Mouse (Mus musculus): Measurements from ENCODE around the gene Ccdc158. TPM values are rescaled to one million over a fixed set of nuclear protein-coding genes. Genes with fewer than 3 reads are reported as not detected.

Gene Ccdc158
- total RNA-seq (2021): under 1 TPM; 0.08 to 0.18 TPM
- long read RNA-seq, experiment 1: 0 reads
- long read RNA-seq, experiment 2: 0 reads

DNA sequence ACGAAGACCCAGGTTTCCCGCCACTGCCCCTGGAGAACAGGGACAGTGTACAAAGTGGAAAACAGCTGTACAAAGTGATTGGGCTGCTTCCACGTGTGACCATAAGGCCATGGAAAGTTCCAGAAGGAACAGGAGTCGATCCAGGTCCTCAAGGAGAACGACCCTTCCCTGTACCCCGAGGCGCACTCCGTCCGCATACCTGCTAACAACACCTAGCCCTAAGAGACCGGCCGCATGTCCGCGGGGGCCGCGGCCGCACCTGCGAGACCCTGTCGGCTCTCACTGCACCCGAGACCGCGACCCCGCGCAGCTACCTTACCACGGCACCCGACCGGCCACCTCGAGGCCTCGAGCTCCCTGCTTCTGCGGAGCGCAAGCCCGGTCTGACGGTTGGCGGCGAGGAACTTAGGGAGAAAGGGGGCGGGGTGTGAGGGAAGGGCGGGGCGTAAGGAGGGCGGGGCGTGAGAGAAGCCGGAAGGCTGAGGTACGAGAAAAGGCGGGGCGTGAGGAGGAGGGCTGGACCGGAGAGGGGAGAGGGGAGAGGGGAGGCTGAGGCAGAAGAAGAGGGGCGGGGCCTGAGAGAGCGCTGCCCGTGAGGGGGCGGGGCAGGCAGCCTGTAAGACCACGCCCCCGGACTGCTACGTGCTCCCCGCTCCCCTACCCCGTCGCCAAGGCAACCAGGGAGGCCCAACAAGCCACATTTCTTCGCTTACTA, at the start of gene Ccdc158:
TSS of gene Ccdc158 (minus strand) at position 413 of the 715 bp plus-strand sequence.
- peak; percentile 35 for DNase-seq
- intact Hi-C loops (cut with DNase I; ENCODE audit: low total_unique reads): no loop called here

DNA sequence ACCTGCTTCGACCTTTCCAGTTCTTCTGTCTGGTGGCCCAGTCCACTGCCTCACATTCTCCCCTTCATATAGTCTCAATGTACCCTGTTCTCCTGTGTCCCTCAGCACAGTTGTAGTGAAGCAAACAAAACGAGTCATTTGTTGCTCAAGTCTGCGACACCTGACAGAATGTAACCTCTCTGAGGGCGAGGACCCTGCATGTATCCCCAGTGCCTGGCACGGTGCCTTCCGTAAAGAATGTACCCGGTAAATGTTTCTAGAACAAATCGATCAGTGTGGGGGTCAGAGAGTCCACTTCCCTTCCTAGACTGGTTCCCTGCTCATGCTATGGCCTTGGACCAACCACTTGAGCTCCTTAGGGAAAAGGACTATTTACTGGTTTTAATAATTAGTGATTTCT, 46.5 kb upstream of the Ccdc158 start:
- DNase-seq: no peak
- intact Hi-C loops (cut with DNase I; ENCODE audit: low total_unique reads): loop anchor here (10.0 kb wide), 1 partner anchor 257 kb away; no protein-coding TSS in a partner anchor

- intact Hi-C loops (cut with DNase I; ENCODE audit: low total_unique reads): no loop called here
- no peak for DNase-seq
Observed at GRCm38 (mm10) chr5:92718856-92719255, 43.8 kb upstream of the Ccdc158 start.

GRCm38 (mm10) chr5:92717666-92718360, 42.7 kb upstream of the Ccdc158 start:
- intact Hi-C loops (cut with DNase I; ENCODE audit: low total_unique reads): no loop called here

DNA sequence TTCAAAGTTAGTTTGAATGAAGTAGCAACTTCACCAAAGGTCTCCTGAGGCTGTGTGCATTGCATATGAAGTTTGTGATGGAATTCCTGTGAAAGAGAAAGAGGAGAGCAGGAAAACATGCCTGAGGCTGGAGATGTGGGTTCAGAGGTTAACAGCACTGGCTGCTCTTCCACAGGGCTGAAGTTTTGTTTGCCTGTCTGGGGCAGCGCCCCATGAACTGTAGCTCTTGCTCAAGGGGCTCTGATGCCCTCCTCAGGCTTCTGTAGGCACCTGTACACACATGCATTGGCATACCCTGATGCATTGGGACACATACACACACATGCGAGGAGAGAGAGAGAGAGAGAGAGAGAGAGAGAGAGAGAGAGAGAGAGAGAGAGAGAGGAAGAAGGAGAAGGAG, 40.8 kb upstream of the Ccdc158 start:
- intact Hi-C loops (cut with DNase I; ENCODE audit: low total_unique reads): no loop called here
- no peak for DNase-seq

More at GRCm38 (mm10) chr5:92717666-92718360, 42.7 kb upstream of the Ccdc158 start:
- no peak for DNase-seq

- DNase-seq: no peak
- intact Hi-C loops (cut with DNase I; ENCODE audit: low total_unique reads): no loop called here
Observed at GRCm38 (mm10) chr5:92715319-92715718, 40.2 kb upstream of the Ccdc158 start.

GRCm38 (mm10) chr5:92714886-92715285, 39.8 kb upstream of the Ccdc158 start:
- intact Hi-C loops (cut with DNase I; ENCODE audit: low total_unique reads): no loop called here

GRCm38 (mm10) chr5:92712621-92713395, 37.7 kb upstream of the Ccdc158 start:
- DNase-seq: no peak
- intact Hi-C loops (cut with DNase I; ENCODE audit: low total_unique reads): no loop called here

More at GRCm38 (mm10) chr5:92714886-92715285, 39.8 kb upstream of the Ccdc158 start:
- DNase-seq: no peak

DNA sequence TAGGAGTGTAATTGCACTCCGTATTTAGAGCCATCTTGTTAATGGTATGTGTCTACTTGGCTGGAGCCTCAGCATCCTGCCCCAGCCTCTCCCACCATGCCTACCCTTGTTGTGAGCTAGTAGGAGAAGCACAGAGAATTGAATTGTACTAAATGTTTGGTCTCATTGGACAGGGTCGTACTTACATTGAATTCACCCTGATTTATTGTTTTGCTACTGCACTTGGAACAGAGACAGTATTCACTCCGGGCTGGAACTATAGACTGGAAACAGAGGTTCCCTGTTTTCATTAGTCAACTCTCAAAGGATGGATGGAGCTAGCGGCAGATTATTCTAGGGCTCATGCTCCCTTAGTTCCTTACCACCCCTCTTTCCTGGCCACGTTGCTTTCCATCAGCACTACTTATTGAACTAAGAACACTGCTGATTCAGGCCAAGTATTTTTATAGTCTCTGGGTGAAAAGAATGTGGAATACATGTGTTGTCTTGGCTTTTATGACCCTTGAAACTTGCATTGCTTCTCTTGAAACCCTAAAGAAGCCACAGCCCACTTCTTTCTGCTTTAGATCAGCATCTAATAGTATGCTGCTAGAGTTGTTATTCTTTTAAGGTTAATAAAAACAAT, 36.7 kb upstream of the Ccdc158 start:
- no peak for DNase-seq
- intact Hi-C loops (cut with DNase I; ENCODE audit: low total_unique reads): no loop called here

GRCm38 (mm10) chr5:92710779-92711178, 35.7 kb upstream of the Ccdc158 start:
- DNase-seq: no peak
- intact Hi-C loops (cut with DNase I; ENCODE audit: low total_unique reads): no loop called here

- no peak for DNase-seq
- intact Hi-C loops (cut with DNase I; ENCODE audit: low total_unique reads): no loop called here
Observed at GRCm38 (mm10) chr5:92707921-92708491, 32.9 kb upstream of the Ccdc158 start.

GRCm38 (mm10) chr5:92703671-92704070, 28.6 kb upstream of the Ccdc158 start:
- no peak for DNase-seq

GRCm38 (mm10) chr5:92701750-92702149, 26.7 kb upstream of the Ccdc158 start:
- no peak for DNase-seq
- intact Hi-C loops (cut with DNase I; ENCODE audit: low total_unique reads): no loop called here

More at GRCm38 (mm10) chr5:92703671-92704070, 28.6 kb upstream of the Ccdc158 start:
- intact Hi-C loops (cut with DNase I; ENCODE audit: low total_unique reads): no loop called here

DNA sequence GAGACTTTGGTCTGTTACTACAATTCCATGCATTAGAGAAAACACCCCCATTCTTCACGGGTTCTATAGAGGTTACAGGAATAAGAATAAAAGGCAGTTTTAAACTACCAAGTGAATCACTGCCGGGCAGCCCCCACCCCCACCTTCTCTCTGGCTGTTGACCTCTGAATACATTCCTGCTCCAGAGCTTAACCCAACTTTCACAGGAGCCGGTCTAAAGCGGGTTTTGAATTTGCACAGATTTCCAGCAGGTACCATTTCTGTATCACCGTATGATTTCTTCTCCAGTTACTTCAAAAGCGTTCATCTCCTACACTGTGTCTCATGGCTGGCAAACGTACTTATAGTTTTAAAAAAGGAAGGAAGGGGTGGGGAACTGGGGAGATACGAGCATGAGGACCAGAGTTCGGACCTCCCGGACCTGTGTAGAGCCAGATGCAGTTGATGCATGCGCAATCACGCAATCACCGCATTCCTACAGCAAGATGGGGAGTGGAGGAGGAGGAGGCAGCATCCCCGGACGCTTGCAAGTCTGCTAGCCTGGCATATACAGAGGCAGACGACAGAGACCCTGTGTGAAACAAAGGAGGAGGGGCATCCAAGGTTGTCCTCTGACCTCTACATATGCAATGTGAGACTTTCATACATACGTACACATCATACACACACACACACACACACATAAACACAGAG, 23.9 kb upstream of the Ccdc158 start:
- DNase-seq: no peak

DNA sequence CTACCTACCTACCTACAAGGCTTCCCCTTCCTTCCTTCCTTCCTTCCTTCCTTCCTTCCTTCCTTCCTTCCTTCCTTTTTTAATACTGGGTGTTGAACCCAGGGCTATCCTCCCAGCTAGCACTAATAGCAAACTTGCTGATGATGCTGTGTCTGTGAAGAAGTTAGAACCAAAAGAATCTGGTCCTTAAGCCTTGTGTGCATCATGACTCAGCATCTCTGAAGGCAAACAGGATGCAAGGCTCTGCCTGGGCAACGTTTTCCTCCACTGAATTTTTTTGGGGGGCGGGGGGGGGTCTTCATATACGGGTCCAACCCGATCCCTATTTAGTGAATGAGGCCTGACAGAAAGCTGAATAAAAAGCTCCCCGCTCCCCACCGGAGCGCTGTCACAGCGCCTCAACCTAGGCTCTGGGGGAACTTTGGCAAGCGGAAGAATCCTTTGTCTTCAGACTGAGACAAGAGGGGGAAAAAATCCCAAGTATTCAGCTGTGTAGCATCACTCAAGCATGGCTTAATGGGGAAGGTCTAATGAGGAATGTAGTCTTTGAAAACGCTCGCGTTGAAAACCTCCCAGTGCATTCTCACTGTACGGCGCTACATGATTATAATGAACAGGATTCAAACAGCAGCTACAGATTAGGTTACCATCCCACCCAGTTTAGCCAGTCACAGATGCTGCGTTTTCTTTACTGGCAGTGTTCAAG, 23.2 kb upstream of the Ccdc158 start:
- intact Hi-C loops (cut with DNase I; ENCODE audit: low total_unique reads): no loop called here
- no peak for DNase-seq

More for the DNA sequence above, 23.9 kb upstream of the Ccdc158 start:
- intact Hi-C loops (cut with DNase I; ENCODE audit: low total_unique reads): no loop called here

GRCm38 (mm10) chr5:92694316-92694995, 19.4 kb upstream of the Ccdc158 start:
- DNase-seq: no peak
- intact Hi-C loops (cut with DNase I; ENCODE audit: low total_unique reads): no loop called here

DNA sequence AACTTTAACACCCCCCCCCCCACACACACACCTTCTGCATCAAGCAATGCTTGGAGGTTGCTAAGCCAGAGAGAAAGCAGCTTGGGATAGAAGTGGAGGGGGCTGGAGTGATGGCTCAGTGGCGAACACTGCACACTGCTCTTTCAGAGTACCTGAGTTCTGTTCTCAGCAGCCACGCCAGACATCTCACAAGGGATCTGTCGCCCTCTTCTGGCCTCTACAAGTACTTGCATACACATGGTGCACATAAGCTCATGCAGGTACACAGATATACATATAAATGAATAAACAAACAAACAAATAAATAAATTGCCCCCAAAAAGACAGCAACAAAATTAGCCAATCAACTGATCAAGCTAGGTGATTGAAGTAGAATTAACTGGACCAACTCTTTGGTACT, 18.7 kb upstream of the Ccdc158 start:
- DNase-seq: no peak
- intact Hi-C loops (cut with DNase I; ENCODE audit: low total_unique reads): no loop called here
